15 mouse cellular contexts compared by ENCODE assay signal in the genomic region with DNA sequence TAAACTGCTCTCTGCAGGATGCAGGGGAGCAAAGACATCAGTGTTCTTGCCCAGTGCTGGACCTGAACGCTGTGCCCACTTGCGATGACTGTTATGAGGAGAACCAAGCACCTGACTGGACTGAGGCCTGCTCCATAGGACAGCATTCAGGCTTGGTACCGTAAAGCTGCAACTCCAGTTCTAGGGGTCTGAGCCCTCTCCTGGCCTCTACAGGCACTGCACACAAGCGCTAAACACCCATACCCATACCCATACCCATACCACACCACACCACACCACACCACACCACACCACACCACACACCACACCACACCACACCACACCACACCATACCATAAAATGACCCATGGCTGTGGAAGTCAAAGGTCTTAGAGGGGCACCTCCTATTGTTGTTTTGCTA. TPM values are rescaled to one million over a fixed set of nuclear protein-coding genes. Genes with fewer than 3 reads are reported as not detected.
DNase-seq lines count a peak whose midpoint lies in the region; ATAC-seq and TF ChIP-seq lines count a peak whose summit lies in the region.
"Had no signal": no experiment of that assay in that cellular context is flagged by ENCODE, and none has a peak within 500 bp of the region (broad histone marks: within the 10 kb centered on the region; RNA-seq: fewer than 3 reads in every experiment).

No protein-coding gene starts in this region.

- H3K36me3 ChIP-seq in liver, adult 2 months (ENCODE audit: control insufficient read depth, insufficient read depth, low read length): peaks cover 69% of the 10 kb centered on the region
- peaks cover 61% of the 10 kb centered on the region for H3K36me3 ChIP-seq in liver, embryonic 11.5 days (ENCODE audit: control insufficient read depth, insufficient read depth, low read length)
- H3K36me3 ChIP-seq in ES-Bruce4 (ENCODE audit: control insufficient read depth, insufficient read depth, low read length, poor library complexity, severe bottlenecking): peaks cover 71% of the 10 kb centered on the region

- peak; percentile 43; the same call in 1 of the 2 replicates for TF ChIP-seq CTCF in liver, adult 2 months (IDR thresholded peaks at IDR 0.05; ENCODE audit: low read depth, low read length)
- peak; percentile 44 for TF ChIP-seq CTCF in ES-Bruce4 (IDR thresholded peaks at IDR 0.05; ENCODE audit: low read depth, low read length)

- no peaks in the 10 kb centered on the region for H3K27me3 ChIP-seq in liver, adult 2 months (ENCODE audit: control insufficient read depth, insufficient read depth, low read length)
- H3K27me3 ChIP-seq in liver, embryonic 11.5 days (replicated peaks; ENCODE audit: control insufficient read depth, insufficient read depth, low read length): no peaks in the 10 kb centered on the region
- H3K27me3 ChIP-seq in ES-Bruce4 (ENCODE audit: control insufficient read depth, insufficient read depth, low read length, poor library complexity, severe bottlenecking): no peaks in the 10 kb centered on the region
- H3K27me3 ChIP-seq: heart, embryonic 15.5 days; liver, embryonic 13.5 days had no signal

- no peak for TF ChIP-seq POLR2A in liver, adult 2 months (IDR thresholded peaks at IDR 0.05; ENCODE audit: extremely low read depth, insufficient read depth, low read length)
- no peak for TF ChIP-seq POLR2A in ES-Bruce4 (IDR thresholded peaks at IDR 0.05; ENCODE audit: insufficient read depth, low read length)

- no peaks in the 10 kb centered on the region for H3K9me3 ChIP-seq in liver, embryonic 11.5 days (ENCODE audit: control insufficient read depth, low read length)
- no peaks in the 10 kb centered on the region for H3K9me3 ChIP-seq in ES-Bruce4 (replicated peaks; ENCODE audit: control insufficient read depth, insufficient read depth, low read length, poor library complexity, severe bottlenecking)
- H3K9me3 ChIP-seq: heart, embryonic 15.5 days; liver, embryonic 13.5 days had no signal

- DNase-seq in CD4-positive, CD25-positive, alpha-beta regulatory T cell, adult 2 months (ENCODE audit: low read depth, low spot score): peak; percentile 26
- DNase-seq in liver, adult 2 months (ENCODE audit: extremely low read depth, low read depth, low spot score): no peak
- DNase-seq in liver, embryonic 11.5 days (ENCODE audit: low spot score): no peak
- no peak for DNase-seq in adrenal gland, adult 18-20 months (ENCODE audit: low spot score in 2 of 2)
- DNase-seq in layer of hippocampus, adult 9-11 months: no peak
- DNase-seq: adrenal gland, adult 8-10 months; cerebellum, postnatal 36 days; liver, embryonic 13.5 days had no signal

- H3K4me3 ChIP-seq in liver, adult 2 months (ENCODE audit: insufficient read depth, low read depth, low read length): no peak overlapping the region
- H3K4me3 ChIP-seq in liver, embryonic 11.5 days (ENCODE audit: low read depth, low read length): no peak overlapping the region
- H3K4me3 ChIP-seq in ES-Bruce4 (ENCODE audit: low read depth, low read length): no peak overlapping the region
- H3K4me3 ChIP-seq: heart, embryonic 15.5 days; liver, embryonic 13.5 days had no signal

- no peak overlapping the region for H3K27ac ChIP-seq in liver, adult 2 months (replicated peaks; ENCODE audit: insufficient read depth, low read depth, low read length)
- no peak overlapping the region for H3K27ac ChIP-seq in liver, embryonic 11.5 days (ENCODE audit: low read depth, low read length)
- no peak overlapping the region for H3K27ac ChIP-seq in ES-Bruce4 (ENCODE audit: insufficient read depth, low read length)
- H3K27ac ChIP-seq: heart, embryonic 15.5 days; liver, embryonic 13.5 days had no signal

- H3K79me2 ChIP-seq in liver, adult 2 months (ENCODE audit: control insufficient read depth, insufficient read depth, low read length): no peaks in the 10 kb centered on the region

- H3K9ac ChIP-seq in liver, adult 2 months (ENCODE audit: low read depth, low read length): no peak overlapping the region
- no peak overlapping the region for H3K9ac ChIP-seq in liver, embryonic 11.5 days (ENCODE audit: low read depth, low read length)
- H3K9ac ChIP-seq in ES-Bruce4 (ENCODE audit: low read depth, poor library complexity, severe bottlenecking): no peak overlapping the region
- H3K9ac ChIP-seq: heart, embryonic 15.5 days; liver, embryonic 13.5 days had no signal

- no peak for ATAC-seq in CD4-positive, CD25-positive, alpha-beta regulatory T cell, adult 4 months
- no peak; the same call in 1 of the 2 replicates for ATAC-seq in liver, embryonic 11.5 days (replicated peaks; ENCODE audit: low FRiP score)
- 0 out of 2 replicates have a peak, but pooled peaks have one; percentile 36 for ATAC-seq in erythroid progenitor cell, adult 5-6 weeks (replicated peaks; ENCODE audit: low FRiP score, poor library complexity, severe bottlenecking)

- H3K4me2 ChIP-seq in liver, embryonic 11.5 days: no peak overlapping the region
- H3K4me2 ChIP-seq: heart, embryonic 15.5 days; liver, embryonic 13.5 days; midbrain, embryonic 11.5 days had no signal

- WGBS in liver, adult 2 months: 92% methylated on average over 4 of the region's 4 CpGs
- 89% methylated on average over 4 of the region's 4 CpGs for WGBS in liver, embryonic 11.5 days

- no peak for TF ChIP-seq EP300 in ES-Bruce4 (IDR thresholded peaks at IDR 0.05; ENCODE audit: insufficient read depth, low read depth, low read length)

- H3K4me1 ChIP-seq in liver, adult 2 months (ENCODE audit: control insufficient read depth, insufficient read depth, low read length): no peaks in the 10 kb centered on the region
- peaks cover 9% of the 10 kb centered on the region for H3K4me1 ChIP-seq in liver, embryonic 11.5 days (replicated peaks; ENCODE audit: control insufficient read depth, insufficient read depth, low read length)
- no peaks in the 10 kb centered on the region for H3K4me1 ChIP-seq in ES-Bruce4 (ENCODE audit: control insufficient read depth, insufficient read depth, low read length)
- H3K4me1 ChIP-seq: heart, embryonic 15.5 days had no signal

RNA-seq across cellular contexts. Expression of a gene that starts 18.9 kb away (rescaled TPM):
- polyA plus RNA-seq in CD4-positive, CD25-positive, alpha-beta regulatory T cell, adult 4 months (2017; shearing (Covaris generic)): not detected
- total RNA-seq in liver, adult 2 months (2014; rRNA removed): 48.2 and 48.6 TPM in 2 replicates
- polyA plus RNA-seq in liver, adult 2 months (2012; rRNA removed): 341 and 358 TPM in 2 replicates
- polyA plus RNA-seq in liver, embryonic 11.5 days (2014; fragmentation: Nextera tagmentation; extraction: Ambion mirVana): 2.5 and 2.7 TPM in 2 replicates
- polyA plus RNA-seq in ES-Bruce4 (2011; ENCODE audit: insufficient read depth, insufficient read length, low read depth, missing spikeins): 1.9 and 7.4 TPM in 2 replicates
- not detected in 2 replicates for total RNA-seq in erythroid progenitor cell, adult 5-6 weeks (2015; ENCODE audit: low replicate concordance)
- total RNA-seq in erythroid progenitor cell, adult 5-6 weeks (2017; ENCODE audit: low replicate concordance): not detected in 2 replicates
- under 1 TPM in 1 of 2 experiments, not detected in 1; 0.48 TPM for total RNA-seq in adrenal gland, adult 18-20 months (2021)

RNA-seq across cellular contexts. Expression of a gene that starts 19.5 kb away (rescaled TPM):
- polyA plus RNA-seq in CD4-positive, CD25-positive, alpha-beta regulatory T cell, adult 4 months (2017; shearing (Covaris generic)): 10 to 100 TPM; 70.7 to 89.2 TPM
- total RNA-seq in liver, adult 2 months (2014; rRNA removed): 31.1 and 32.7 TPM in 2 replicates
- 15.1 and 18.1 TPM in 2 replicates for polyA plus RNA-seq in liver, adult 2 months (2012; rRNA removed)
- polyA plus RNA-seq in liver, embryonic 11.5 days (2014; fragmentation: Nextera tagmentation; extraction: Ambion mirVana): 138 and 147 TPM in 2 replicates
- 63.9 and 77.6 TPM in 2 replicates for polyA plus RNA-seq in ES-Bruce4 (2011; ENCODE audit: insufficient read depth, insufficient read length, low read depth, missing spikeins)
- 56.6 and 66.0 TPM in 2 replicates for total RNA-seq in erythroid progenitor cell, adult 5-6 weeks (2015; ENCODE audit: low replicate concordance)
- 37.2 and 65.2 TPM in 2 replicates for total RNA-seq in erythroid progenitor cell, adult 5-6 weeks (2017; ENCODE audit: low replicate concordance)
- 10 to 100 TPM; 40.8 to 41.1 TPM for total RNA-seq in adrenal gland, adult 18-20 months (2021)

RNA-seq across cellular contexts. Expression of a gene that starts 22.5 kb away (rescaled TPM):
- not detected for polyA plus RNA-seq in CD4-positive, CD25-positive, alpha-beta regulatory T cell, adult 4 months (2017; shearing (Covaris generic))
- 0.09 and 0.13 TPM in 2 replicates for total RNA-seq in liver, adult 2 months (2014; rRNA removed)
- polyA plus RNA-seq in liver, adult 2 months (2012; rRNA removed): not detected in 2 replicates
- polyA plus RNA-seq in liver, embryonic 11.5 days (2014; fragmentation: Nextera tagmentation; extraction: Ambion mirVana): not detected in 2 replicates
- 4.6 and 4.7 TPM in 2 replicates for polyA plus RNA-seq in ES-Bruce4 (2011; ENCODE audit: insufficient read depth, insufficient read length, low read depth, missing spikeins)
- 1.3 TPM in 1 of 2 replicates, not detected in the other for total RNA-seq in erythroid progenitor cell, adult 5-6 weeks (2015; ENCODE audit: low replicate concordance)
- not detected in 2 replicates for total RNA-seq in erythroid progenitor cell, adult 5-6 weeks (2017; ENCODE audit: low replicate concordance)
- total RNA-seq in adrenal gland, adult 18-20 months (2021): not detected
- polyA plus RNA-seq: heart, embryonic 15.5 days; large intestine, adult 2 months; midbrain, embryonic 11.5 days; small intestine, adult 2 months had no signal

RNA-seq across cellular contexts. Expression of a gene that starts 29.2 kb away (rescaled TPM):
- polyA plus RNA-seq in CD4-positive, CD25-positive, alpha-beta regulatory T cell, adult 4 months (2017; shearing (Covaris generic)): 10 to 100 TPM; 72.6 to 91.8 TPM
- total RNA-seq in liver, adult 2 months (2014; rRNA removed): 49.9 and 51.9 TPM in 2 replicates
- 24.2 and 28.1 TPM in 2 replicates for polyA plus RNA-seq in liver, adult 2 months (2012; rRNA removed)
- 78.7 and 81.2 TPM in 2 replicates for polyA plus RNA-seq in liver, embryonic 11.5 days (2014; fragmentation: Nextera tagmentation; extraction: Ambion mirVana)
- 74.5 and 82.0 TPM in 2 replicates for polyA plus RNA-seq in ES-Bruce4 (2011; ENCODE audit: insufficient read depth, insufficient read length, low read depth, missing spikeins)
- 92.6 and 93.5 TPM in 2 replicates for total RNA-seq in erythroid progenitor cell, adult 5-6 weeks (2015; ENCODE audit: low replicate concordance)
- 95.5 and 121 TPM in 2 replicates for total RNA-seq in erythroid progenitor cell, adult 5-6 weeks (2017; ENCODE audit: low replicate concordance)
- 10 to 100 TPM; 66.5 to 68.9 TPM for total RNA-seq in adrenal gland, adult 18-20 months (2021)

RNA-seq across cellular contexts. Expression of a gene that starts 55.6 kb away (rescaled TPM):
- 10 to 100 TPM; 49.8 to 60.5 TPM for polyA plus RNA-seq in CD4-positive, CD25-positive, alpha-beta regulatory T cell, adult 4 months (2017; shearing (Covaris generic))
- total RNA-seq in liver, adult 2 months (2014; rRNA removed): 12.1 and 14.8 TPM in 2 replicates
- 12.7 and 14.7 TPM in 2 replicates for polyA plus RNA-seq in liver, adult 2 months (2012; rRNA removed)
- polyA plus RNA-seq in liver, embryonic 11.5 days (2014; fragmentation: Nextera tagmentation; extraction: Ambion mirVana): 43.5 and 56.5 TPM in 2 replicates
- 32.9 TPM in 2 replicates for polyA plus RNA-seq in ES-Bruce4 (2011; ENCODE audit: insufficient read depth, insufficient read length, low read depth, missing spikeins)
- 1.3 and 9.0 TPM in 2 replicates for total RNA-seq in erythroid progenitor cell, adult 5-6 weeks (2015; ENCODE audit: low replicate concordance)
- total RNA-seq in erythroid progenitor cell, adult 5-6 weeks (2017; ENCODE audit: low replicate concordance): 1.5 and 4.7 TPM in 2 replicates
- total RNA-seq in adrenal gland, adult 18-20 months (2021): 10 to 100 TPM; 23.9 to 26.7 TPM

Comparison
In these comparisons a context has a peak if more than half of its experiments do, and no peak if none do; other contexts are left out.
1. RNA of a gene that starts 18.9 kb away (polyA plus RNA-seq): 341 to 358 TPM in liver, adult 2 months; 2.5 to 2.7 TPM in liver, embryonic 11.5 days, 1.9 to 7.4 TPM in ES-Bruce4 and not detected in CD4-positive, CD25-positive, alpha-beta regulatory T cell, adult 4 months; every median in the first group is over 10 times any median in the second.